Mouse (Mus musculus) cerebellum, adult 18-20 months (tissue): ENCODE measurements around the gene Zfp281.

Source experiments
- DNase-seq, 2 experiments: peaks; one replicate each; pipeline ENCODE4 v3.0.0; 2021

Gene Zfp281

DNA sequence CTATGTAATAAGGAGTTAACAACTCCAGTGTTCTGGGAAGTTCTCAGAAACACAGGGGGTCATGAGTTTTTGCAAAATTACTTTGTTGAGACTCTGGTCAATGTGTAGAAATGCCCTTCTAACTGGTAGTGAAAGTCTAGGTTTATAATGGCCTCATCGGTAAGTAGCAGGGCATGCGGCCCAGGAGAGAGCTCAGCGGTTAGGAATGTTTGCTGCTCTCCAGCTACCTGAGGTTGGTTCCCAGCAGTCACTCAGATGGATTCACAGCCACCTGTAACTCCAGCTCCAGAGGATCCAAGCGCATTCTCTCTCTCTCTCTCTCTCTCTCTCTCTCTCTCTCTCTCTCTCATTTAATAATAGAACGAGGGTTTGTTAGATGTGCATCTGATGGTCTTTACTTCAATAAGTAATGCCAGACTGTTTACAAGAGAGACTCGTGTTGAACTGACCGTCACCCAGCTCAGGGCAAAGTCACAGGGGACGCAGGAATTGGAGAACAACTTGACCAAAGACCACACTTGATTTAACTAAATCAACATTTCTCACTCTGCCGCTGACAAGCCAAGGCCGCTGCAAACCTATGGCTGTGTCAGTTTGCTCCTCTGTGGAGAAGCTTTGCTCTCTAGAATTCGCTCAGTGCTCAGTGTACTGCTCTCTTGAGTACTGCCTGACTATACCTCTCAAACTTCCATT, 9.8 kb upstream of the Zfp281 start:
- DNase-seq = no peak

- no peak for DNase-seq
Observed at GRCm38 (mm10) chr1:136617163-136617788, 7.4 kb upstream of the Zfp281 start.

DNA sequence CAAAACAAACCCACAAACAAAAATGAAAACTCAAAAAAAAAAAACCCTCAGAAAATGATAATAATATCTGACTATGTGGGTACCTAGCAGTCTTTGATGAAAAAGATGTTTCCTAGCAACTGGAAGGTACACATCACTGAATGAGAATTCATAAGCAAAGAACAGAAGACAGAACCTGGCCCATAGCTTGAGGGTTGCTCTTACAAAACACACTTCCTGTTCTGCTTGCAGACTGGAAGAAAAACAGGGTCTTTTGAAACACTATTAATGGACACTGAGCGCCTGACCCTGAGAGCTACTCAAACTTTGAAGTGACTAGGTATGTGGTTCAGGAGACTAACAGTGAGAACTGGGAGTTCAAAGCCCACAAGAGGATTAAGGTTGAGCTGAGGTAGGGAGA, 6.1 kb upstream of the Zfp281 start:
- no peak for DNase-seq

GRCm38 (mm10) chr1:136625019-136625895, 556 bp downstream of the Zfp281 start:
- DNase-seq = peak; percentile 49 to 68

- DNase-seq = no peak
Observed at GRCm38 (mm10) chr1:136626141-136626540, 1.4 kb downstream of the Zfp281 start.

- DNase-seq = no peak
Observed at GRCm38 (mm10) chr1:136626756-136627155, 2.1 kb downstream of the Zfp281 start.

- DNase-seq = no peak
Observed at GRCm38 (mm10) chr1:136627591-136627990, 2.9 kb downstream of the Zfp281 start.

DNA sequence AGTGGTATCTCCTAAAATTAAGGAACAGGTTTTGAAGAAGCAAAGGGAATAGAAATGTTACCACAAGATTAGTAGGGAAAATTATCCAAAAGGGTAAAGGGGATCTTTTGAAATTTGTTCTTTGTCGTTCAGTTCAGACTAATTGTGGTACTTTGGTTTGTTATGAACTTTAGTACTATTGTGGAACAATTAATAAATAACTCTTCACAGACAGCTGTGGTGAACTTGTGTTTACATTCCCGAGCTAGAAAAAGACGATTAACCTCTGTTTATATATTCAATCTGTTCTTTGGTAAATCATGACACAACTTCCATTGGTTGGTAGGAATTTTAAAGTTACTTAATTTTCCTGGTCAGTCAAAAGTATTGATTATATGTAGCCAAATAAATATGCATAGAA, 8.2 kb downstream of the Zfp281 start:
- no peak for DNase-seq

GRCm38 (mm10) chr1:136635644-136636043, 10.9 kb downstream of the Zfp281 start:
- DNase-seq = no peak

DNA sequence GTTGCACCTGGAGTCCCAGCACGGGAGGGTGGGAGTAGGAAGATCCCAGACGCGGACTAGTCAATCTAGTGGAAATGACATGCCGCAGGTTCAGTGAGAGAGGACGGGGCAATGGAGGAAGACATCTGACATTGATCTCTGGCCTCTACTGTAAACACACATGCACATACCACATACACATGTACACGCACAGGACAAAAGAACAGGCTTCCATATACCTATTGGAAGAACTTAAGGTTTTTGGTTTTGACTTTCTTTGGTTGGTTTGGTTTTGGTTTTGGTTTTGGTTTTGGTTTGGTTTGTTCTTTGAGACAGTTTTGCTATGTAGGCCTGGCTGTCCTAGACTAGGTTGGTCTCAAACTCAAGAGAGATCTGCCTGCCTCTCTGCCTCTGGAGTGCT, 12.2 kb downstream of the Zfp281 start:
- no peak for DNase-seq

DNA sequence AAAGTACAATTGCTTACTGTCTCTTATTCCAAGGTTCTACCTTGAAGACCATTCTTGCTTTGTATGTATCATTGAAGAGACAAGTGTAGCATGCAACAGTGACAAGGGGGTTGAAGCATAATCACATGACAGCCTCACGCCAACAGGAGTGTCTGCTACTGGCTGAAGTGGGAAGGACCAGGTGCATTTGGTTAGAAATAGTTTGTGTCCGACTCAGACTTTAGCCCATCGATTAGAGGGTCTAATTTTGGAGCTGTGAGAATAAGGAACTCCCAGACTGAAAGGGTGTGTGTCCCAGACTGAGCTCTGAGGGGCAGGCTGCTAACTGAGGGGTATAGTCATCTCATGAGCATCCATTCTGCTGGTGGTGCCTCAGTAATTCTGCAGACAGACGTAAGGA, 13.0 kb downstream of the Zfp281 start:
- DNase-seq = no peak

DNA sequence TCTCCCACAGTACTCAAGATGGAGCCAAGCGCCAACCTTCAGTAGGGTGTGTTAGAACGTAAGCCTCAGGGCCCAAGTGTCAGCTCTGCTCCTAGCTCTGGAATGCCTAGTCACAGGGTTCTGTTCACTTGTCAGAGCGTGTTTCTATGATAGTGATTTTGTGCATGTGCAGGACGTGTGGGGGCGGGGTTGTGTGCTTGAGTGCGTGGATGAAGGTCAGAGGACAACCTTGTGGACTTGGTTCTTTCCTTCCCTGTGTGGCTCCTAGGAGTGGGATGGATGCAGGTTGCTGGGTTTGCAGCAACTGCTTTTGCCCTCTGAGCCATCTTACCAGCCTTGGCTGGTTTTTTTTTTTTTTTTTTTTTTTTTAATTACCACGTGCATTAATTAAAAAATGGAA, 13.5 kb downstream of the Zfp281 start:
- DNase-seq = no peak

DNA sequence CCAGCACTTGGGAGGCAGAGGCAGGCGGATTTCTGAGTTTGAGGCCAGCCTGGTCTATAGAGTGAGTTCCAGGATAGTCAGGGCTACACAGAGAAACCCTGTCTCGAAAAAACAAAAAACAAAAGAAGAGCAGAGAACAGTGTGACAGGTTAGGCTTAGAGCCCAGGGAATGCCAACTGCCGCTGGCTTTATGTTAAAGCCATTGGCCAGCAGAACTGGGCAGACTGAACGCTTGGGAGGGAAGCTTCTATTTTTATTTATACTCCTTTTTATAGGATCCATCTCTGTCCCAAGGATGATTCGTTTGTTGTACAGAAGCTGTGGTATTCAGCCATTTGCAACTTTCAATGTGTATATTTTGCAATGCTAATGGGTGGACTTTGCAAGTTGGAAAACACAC, 14.0 kb downstream of the Zfp281 start:
- peak; percentile 23 to 25 for DNase-seq

- DNase-seq = no peak
Observed at GRCm38 (mm10) chr1:136639221-136639620, 14.5 kb downstream of the Zfp281 start.

DNA sequence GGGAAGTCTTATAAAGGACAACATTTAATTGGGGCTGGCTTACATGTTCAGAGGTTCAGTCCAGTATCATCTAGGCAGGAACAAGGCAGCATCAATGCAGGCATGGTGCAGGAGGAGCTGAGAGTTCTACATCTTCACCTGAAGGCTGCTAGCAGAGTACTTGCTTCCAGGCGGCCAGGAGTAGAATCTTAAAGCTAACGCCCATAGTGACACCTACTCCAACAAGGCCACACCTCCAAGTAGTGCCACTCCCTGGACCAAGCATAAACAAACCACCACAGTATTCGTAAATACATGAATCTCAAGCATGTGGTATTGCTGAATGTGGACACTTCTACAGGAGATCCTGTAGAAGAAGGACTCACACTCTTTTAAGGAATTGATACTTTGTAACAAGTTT, 18.0 kb downstream of the Zfp281 start:
- DNase-seq = no peak

GRCm38 (mm10) chr1:136644486-136644885, 19.8 kb downstream of the Zfp281 start:
- DNase-seq = no peak

GRCm38 (mm10) chr1:136645849-136646625, 21.3 kb downstream of the Zfp281 start:
- no peak for DNase-seq

- no peak for DNase-seq
Observed at GRCm38 (mm10) chr1:136652066-136652465, 27.4 kb downstream of the Zfp281 start.

GRCm38 (mm10) chr1:136653526-136653925, 28.8 kb downstream of the Zfp281 start:
- DNase-seq = no peak

- DNase-seq = no peak
Observed at GRCm38 (mm10) chr1:136654385-136654784, 29.7 kb downstream of the Zfp281 start.

DNA sequence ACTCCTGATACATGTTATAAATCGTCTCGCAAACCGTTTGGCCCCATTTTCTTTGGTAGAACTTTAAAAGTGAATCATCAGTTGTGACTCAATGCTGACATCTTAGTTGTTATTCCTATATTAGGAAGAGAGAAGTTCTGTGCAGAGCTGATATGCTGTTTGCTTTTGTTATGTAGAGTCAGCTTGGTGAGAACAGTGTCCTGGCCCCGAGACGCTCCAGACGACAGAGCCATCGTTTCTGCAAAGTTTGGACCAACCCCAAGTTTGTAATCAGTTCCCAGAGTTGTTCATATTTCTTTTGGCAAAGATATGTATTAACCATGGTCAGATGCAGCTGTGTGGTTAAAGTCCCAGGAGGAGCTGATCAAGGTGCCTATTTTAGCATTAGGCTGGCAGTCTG, 31.9 kb downstream of the Zfp281 start:
- DNase-seq = no peak

DNA sequence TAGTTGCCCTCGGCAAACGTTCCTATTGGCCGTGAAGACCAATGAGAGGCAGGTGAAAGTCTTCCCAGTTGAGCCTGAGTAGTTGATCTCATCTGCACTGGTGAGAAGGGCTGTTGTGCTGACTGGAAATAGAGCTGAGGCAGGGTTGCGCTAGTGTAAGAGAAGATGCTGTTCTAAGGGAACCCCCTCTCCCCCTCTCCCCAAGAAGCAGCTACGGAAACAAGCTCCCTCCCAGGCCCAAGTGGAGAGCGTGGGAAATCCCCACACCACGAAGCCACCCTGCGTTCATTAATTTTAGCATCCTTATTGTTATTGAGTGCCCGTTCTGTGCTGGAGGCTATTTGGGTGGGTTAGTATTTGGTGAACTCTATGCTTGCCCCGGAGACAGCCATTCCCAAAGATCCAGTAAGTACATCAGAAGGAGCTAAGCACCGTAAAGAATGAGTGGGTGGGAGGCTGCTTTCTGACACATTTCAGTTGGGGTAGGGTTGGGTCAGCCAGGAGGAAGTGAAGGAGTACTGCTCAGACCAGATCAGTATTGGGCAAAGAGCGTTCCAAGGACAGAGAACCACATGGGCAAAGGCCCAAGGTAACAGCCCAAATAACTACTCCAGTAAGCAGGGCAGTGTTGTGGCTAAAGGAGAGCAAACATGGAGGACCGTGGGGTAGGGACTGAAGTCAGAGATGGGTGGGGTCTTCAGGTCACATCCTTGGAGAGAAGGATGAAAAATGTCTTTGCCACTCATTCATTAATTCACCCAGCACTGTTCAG, 33.9 kb downstream of the Zfp281 start:
- no peak for DNase-seq
